8 mouse cellular contexts compared by ENCODE assay signal in the genomic region with DNA sequence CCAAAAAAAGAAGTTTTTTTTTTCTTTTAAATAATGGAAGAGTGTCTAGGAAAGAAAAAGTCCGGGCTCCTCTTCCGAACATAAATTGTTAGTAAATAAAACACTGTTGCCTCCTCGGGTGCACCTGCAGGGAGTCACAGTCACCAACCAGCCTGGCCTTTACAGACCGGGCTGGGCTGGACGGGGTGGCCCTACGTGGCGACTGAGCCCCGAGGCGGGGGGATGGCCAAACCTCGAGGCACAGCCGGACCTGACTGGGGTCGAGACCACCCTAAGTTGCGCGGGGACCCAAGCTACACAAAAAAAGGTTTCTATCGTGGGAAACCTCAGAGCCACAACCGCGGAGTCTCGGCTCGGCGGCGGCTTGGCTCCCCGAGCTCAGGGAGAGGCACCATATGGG. TPM values are rescaled to one million over a fixed set of nuclear protein-coding genes. Genes with fewer than 3 reads are reported as not detected.
DNase-seq lines count a peak whose midpoint lies in the region; ATAC-seq and TF ChIP-seq lines count a peak whose summit lies in the region.

No protein-coding gene starts in this region.

- peak overlapping the region; percentile 70 for H3K4me2 ChIP-seq in kidney, embryonic 15.5 days
- peak overlapping the region; percentile 59 for H3K4me2 ChIP-seq in forebrain, postnatal 0 days (ENCODE audit: low read depth)
- H3K4me2 ChIP-seq in liver, embryonic 12.5 days: peak overlapping the region; percentile 73

- H3K9ac ChIP-seq in kidney, embryonic 15.5 days: peak overlapping the region; percentile 96
- H3K9ac ChIP-seq in forebrain, postnatal 0 days: peak overlapping the region; percentile 95
- peak overlapping the region; percentile 98 for H3K9ac ChIP-seq in liver, embryonic 12.5 days

- H3K4me3 ChIP-seq in kidney, embryonic 15.5 days (replicated peaks): peak overlapping the region; percentile 51
- H3K4me3 ChIP-seq in forebrain, postnatal 0 days (ENCODE audit: low read depth, low read length): peak overlapping the region; percentile 100
- peak overlapping the region; percentile 100 for H3K4me3 ChIP-seq in liver, embryonic 12.5 days
- H3K4me3 ChIP-seq in olfactory bulb, adult 2 months (ENCODE audit: insufficient read depth, low read depth, low read length): peak overlapping the region; percentile 77

- TF ChIP-seq POLR2A in olfactory bulb, adult 2 months (IDR thresholded peaks at IDR 0.05; ENCODE audit: insufficient read depth, low read depth, low read length): no peak

- under 1% methylated on average over 22 of the region's 22 CpGs for WGBS in kidney, embryonic 15.5 days
- WGBS in forebrain, postnatal 0 days: 2% methylated on average over 22 of the region's 22 CpGs
- WGBS in liver, embryonic 12.5 days (ENCODE audit: insufficient replicate concordance): 0% methylated on average over 22 of the region's 22 CpGs
- WGBS in olfactory bulb, adult 2 months: 1% methylated on average over 22 of the region's 22 CpGs

- ATAC-seq in kidney, embryonic 15.5 days (replicated peaks; ENCODE audit: low FRiP score): peak; percentile 38
- peak; percentile 8; the same call in 1 of the 2 replicates for ATAC-seq in forebrain, postnatal 0 days
- peak; percentile 33 for ATAC-seq in liver, embryonic 12.5 days

- no peak for DNase-seq in kidney, adult 9 months
- DNase-seq in c-Kit-positive CD71-positive TER-119-positive erythroid progenitor cells, embryonic 14.5 days (ENCODE audit: low spot score): peak; percentile 50
- DNase-seq in forebrain, postnatal 0 days: no peak
- DNase-seq in right cerebral cortex, postnatal 4 days: no peak
- no peak for DNase-seq in cerebellum, postnatal 4 days (ENCODE audit: low spot score in 2 of 2)

- peaks cover 31% of the 10 kb centered on the region for H3K36me3 ChIP-seq in kidney, embryonic 15.5 days
- H3K36me3 ChIP-seq in forebrain, postnatal 0 days (ENCODE audit: insufficient read depth): peaks cover 26% of the 10 kb centered on the region
- peaks cover 38% of the 10 kb centered on the region for H3K36me3 ChIP-seq in liver, embryonic 12.5 days

- TF ChIP-seq CTCF in forebrain, postnatal 0 days (IDR thresholded peaks at IDR 0.05; ENCODE audit: low read depth): no peak
- TF ChIP-seq CTCF in olfactory bulb, adult 2 months (IDR thresholded peaks at IDR 0.05; ENCODE audit: insufficient read depth, low read depth, low read length): no peak

- peaks cover 45% of the 10 kb centered on the region for H3K4me1 ChIP-seq in kidney, embryonic 15.5 days
- peaks cover 16% of the 10 kb centered on the region for H3K4me1 ChIP-seq in forebrain, postnatal 0 days (ENCODE audit: insufficient read depth)
- peaks cover 61% of the 10 kb centered on the region for H3K4me1 ChIP-seq in liver, embryonic 12.5 days
- H3K4me1 ChIP-seq in olfactory bulb, adult 2 months (ENCODE audit: control insufficient read depth, insufficient read depth, low read length): peaks cover 7% of the 10 kb centered on the region

- no peaks in the 10 kb centered on the region for H3K27me3 ChIP-seq in kidney, embryonic 15.5 days
- no peaks in the 10 kb centered on the region for H3K27me3 ChIP-seq in forebrain, postnatal 0 days (ENCODE audit: insufficient read depth, low read length)
- H3K27me3 ChIP-seq in liver, embryonic 12.5 days (replicated peaks): peaks cover 25% of the 10 kb centered on the region

- H3K9me3 ChIP-seq in kidney, embryonic 15.5 days (replicated peaks): no peaks in the 10 kb centered on the region
- no peaks in the 10 kb centered on the region for H3K9me3 ChIP-seq in forebrain, postnatal 0 days (ENCODE audit: low read length)
- H3K9me3 ChIP-seq in liver, embryonic 12.5 days (replicated peaks): no peaks in the 10 kb centered on the region

- peak overlapping the region; percentile 91 for H3K27ac ChIP-seq in kidney, embryonic 15.5 days
- peak overlapping the region; percentile 100 for H3K27ac ChIP-seq in forebrain, postnatal 0 days (ENCODE audit: low read depth, low read length)
- peak overlapping the region; percentile 99 for H3K27ac ChIP-seq in liver, embryonic 12.5 days
- H3K27ac ChIP-seq in olfactory bulb, adult 2 months (ENCODE audit: insufficient read depth, low read depth, low read length): peak overlapping the region; percentile 94

RNA-seq across cellular contexts. Expression of gene Eif5, which starts 0.5 kb away (rescaled TPM):
- polyA plus RNA-seq in kidney, embryonic 15.5 days (2015; fragmentation: Nextera tagmentation; extraction: Ambion mirVana): 577 and 624 TPM in 2 replicates
- total RNA-seq in forebrain, postnatal 0 days (2014; rRNA removed): 273 and 366 TPM in 2 replicates
- polyA plus RNA-seq in forebrain, postnatal 0 days (2015; fragmentation: Nextera tagmentation; extraction: Ambion mirVana): 580 and 648 TPM in 2 replicates
- 664 and 670 TPM in 2 replicates for polyA plus RNA-seq in liver, embryonic 12.5 days (2016; fragmentation: Nextera tagmentation; extraction: Ambion mirVana)
- 214 TPM in 1 of 2 replicates, not detected in the other for polyA plus RNA-seq in olfactory bulb, adult 2 months (2012; ENCODE audit: insufficient read depth, insufficient read length, low replicate concordance, missing spikeins)

RNA-seq across cellular contexts. Expression of gene Mark3, which starts 37.0 kb away (rescaled TPM):
- 39.7 and 50.3 TPM in 2 replicates for polyA plus RNA-seq in kidney, embryonic 15.5 days (2015; fragmentation: Nextera tagmentation; extraction: Ambion mirVana)
- 172 and 182 TPM in 2 replicates for total RNA-seq in forebrain, postnatal 0 days (2014; rRNA removed)
- polyA plus RNA-seq in forebrain, postnatal 0 days (2015; fragmentation: Nextera tagmentation; extraction: Ambion mirVana): 36.9 and 42.4 TPM in 2 replicates
- 32.9 and 35.2 TPM in 2 replicates for polyA plus RNA-seq in liver, embryonic 12.5 days (2016; fragmentation: Nextera tagmentation; extraction: Ambion mirVana)
- polyA plus RNA-seq in olfactory bulb, adult 2 months (2012; ENCODE audit: insufficient read depth, insufficient read length, low replicate concordance, missing spikeins): 214 TPM in 1 of 2 replicates, not detected in the other

RNA-seq across cellular contexts. Expression of gene Gm266, which starts 51.7 kb away (rescaled TPM):
- 91.7 and 93.3 TPM in 2 replicates for polyA plus RNA-seq in kidney, embryonic 15.5 days (2015; fragmentation: Nextera tagmentation; extraction: Ambion mirVana)
- 5.1 and 5.4 TPM in 2 replicates for total RNA-seq in forebrain, postnatal 0 days (2014; rRNA removed)
- polyA plus RNA-seq in forebrain, postnatal 0 days (2015; fragmentation: Nextera tagmentation; extraction: Ambion mirVana): 3.7 and 5.2 TPM in 2 replicates
- 1.8 and 2.4 TPM in 2 replicates for polyA plus RNA-seq in liver, embryonic 12.5 days (2016; fragmentation: Nextera tagmentation; extraction: Ambion mirVana)
- not detected in 2 replicates for polyA plus RNA-seq in olfactory bulb, adult 2 months (2012; ENCODE audit: insufficient read depth, insufficient read length, low replicate concordance, missing spikeins)

Comparison
In these comparisons a context has a peak if more than half of its experiments do, and no peak if none do; other contexts are left out.
1. RNA of gene Gm266, which starts 51.7 kb away (polyA plus RNA-seq): 91.7 to 93.3 TPM in kidney, embryonic 15.5 days; 3.7 to 5.2 TPM in forebrain, postnatal 0 days, 1.8 to 2.4 TPM in liver, embryonic 12.5 days and not detected in olfactory bulb, adult 2 months; every median in the first group is over 10 times any median in the second.
2. Peak in every context shown above with its lines, with median percentiles within 50 percentile points of each other: ATAC-seq, H3K27ac ChIP-seq, H3K4me2 ChIP-seq, H3K4me3 ChIP-seq and H3K9ac ChIP-seq.